Mouse (Mus musculus) small intestine, adult 2 months (tissue): ENCODE data around the gene Col4a2. TPM values are rescaled to one million over a fixed set of nuclear protein-coding genes. Genes with fewer than 3 reads are reported as not detected.

Experiments used
- H3K27ac ChIP-seq: fragments of 200-500 bp; 2 replicates; pipeline ENCODE4 v1.5.1; 2012; ENCODE audit warnings: low read depth, low read length, control low read depth, inconsistent platforms; ENCODE audit not compliant: insufficient read depth
- H3K27me3 ChIP-seq: fragments of 200-500 bp; 2 replicates; pipeline ENCODE4 v1.6.1; 2012; ENCODE audit warnings: mild to moderate bottlenecking, moderate library complexity, low read length, inconsistent platforms; ENCODE audit not compliant: control insufficient read depth, insufficient read depth
- H3K36me3 ChIP-seq: fragments of 200-500 bp; 2 replicates; pipeline ENCODE4 v1.6.1; 2012; ENCODE audit warnings: mild to moderate bottlenecking, low read length, control low read depth, inconsistent platforms; ENCODE audit not compliant: control insufficient read depth, insufficient read depth
- H3K4me1 ChIP-seq: fragments of 200-500 bp; 2 replicates; pipeline ENCODE4 v1.6.1; 2012; ENCODE audit warnings: low read length, inconsistent platforms, mixed read lengths; ENCODE audit not compliant: control insufficient read depth, insufficient read depth, insufficient read length
- H3K4me3 ChIP-seq: fragments of 200-500 bp; 2 replicates; pipeline ENCODE4 v1.5.1; 2012; ENCODE audit warnings: low read depth, mild to moderate bottlenecking, control low read depth, inconsistent platforms, low read length, moderate library complexity
- CTCF ChIP-seq: fragments of 200-500 bp; IDR thresholded peaks from 2 replicates; pipeline ENCODE4 v1.5.1; 2012; ENCODE audit warnings: low read depth, mild to moderate bottlenecking, control low read depth, inconsistent platforms, low read length, moderate library complexity, mixed read lengths; ENCODE audit not compliant: insufficient replicate concordance, insufficient read length; ENCODE audit errors: extremely low read depth
- POLR2A ChIP-seq: fragments of 200-500 bp; IDR thresholded peaks from 2 replicates; pipeline ENCODE4 v1.6.1; 2012; ENCODE audit warnings: low read depth, mild to moderate bottlenecking, control low read depth, inconsistent platforms, low read length, moderate library complexity
- WGBS: fragments of 180-500 bp; shearing (Covaris S2); methylation state at CpG from one replicate; pipeline ENCODE4 v1.1.7; 2018; 5-methylcytosine and 5-hydroxymethylcytosine counted together
- polyA plus RNA-seq: library from polyadenylated mRNA; depleted of rRNA; stranded (reverse); fragments of >200 nt; gene quantifications from 2 replicates; pipeline ENCODE4 v1.2.3, GENCODE M21; 2012

Gene Col4a2
- polyA plus RNA-seq, 1 experiment, result 35.6 TPM

- Histone ChIP-seq H3K4me3 (no peak overlapping the region), H3K4me1 (no peaks in the 10 kb centered on the region; the same call in 1 of the 2 replicates), H3K27me3 (peaks cover 3% of the 10 kb centered on the region; the same call in 1 of the 2 replicates), H3K27ac (no peak overlapping the region), H3K36me3 (no peaks in the 10 kb centered on the region)
- 72% methylated on average over 7 of the region's 7 CpGs for WGBS
- TF ChIP-seq POLR2A (no peak), CTCF (no peak)
Measured at GRCm38 (mm10) chr8:11307451-11307850, 5.2 kb upstream of the Col4a2 start.

- no peak for TF ChIP-seq CTCF
- TF ChIP-seq POLR2A, result no peak
- Histone ChIP-seq H3K27me3 (peaks cover 10% of the 10 kb centered on the region; the same call in 1 of the 2 replicates), H3K27ac (no peak overlapping the region), H3K4me1 (no peaks in the 10 kb centered on the region; the same call in 1 of the 2 replicates), H3K4me3 (no peak overlapping the region), H3K36me3 (no peaks in the 10 kb centered on the region)
- WGBS, result 48% methylated on average over 7 of the region's 7 CpGs
Measured at GRCm38 (mm10) chr8:11308570-11308998, 4.0 kb upstream of the Col4a2 start.

GRCm38 (mm10) chr8:11309226-11309625, 3.4 kb upstream of the Col4a2 start:
- H3K36me3 ChIP-seq, result no peaks in the 10 kb centered on the region
- H3K4me1 ChIP-seq, result no peaks in the 10 kb centered on the region; the same call in 1 of the 2 replicates
- H3K4me3 ChIP-seq, result no peak overlapping the region
- peak overlapping the region; percentile 21; the same call in 1 of the 2 replicates for H3K27ac ChIP-seq
- 27% methylated on average over 5 of the region's 5 CpGs for WGBS
- TF ChIP-seq CTCF (no peak), POLR2A (no peak)
- H3K27me3 ChIP-seq, result peaks cover 10% of the 10 kb centered on the region; the same call in 1 of the 2 replicates

GRCm38 (mm10) chr8:11310049-11310448, 2.6 kb upstream of the Col4a2 start:
- 52% methylated on average over 2 of the region's 2 CpGs for WGBS
- Histone ChIP-seq H3K27me3 (peaks cover 10% of the 10 kb centered on the region; the same call in 1 of the 2 replicates), H3K4me3 (no peak overlapping the region), H3K36me3 (no peaks in the 10 kb centered on the region), H3K4me1 (no peaks in the 10 kb centered on the region; the same call in 1 of the 2 replicates), H3K27ac (peak overlapping the region; percentile 12; the same call in 1 of the 2 replicates)
- TF ChIP-seq CTCF, result no peak
- TF ChIP-seq POLR2A, result no peak

- Histone ChIP-seq H3K4me1 (no peaks in the 10 kb centered on the region; the same call in 1 of the 2 replicates), H3K36me3 (no peaks in the 10 kb centered on the region), H3K27me3 (peaks cover 10% of the 10 kb centered on the region; the same call in 1 of the 2 replicates), H3K4me3 (peak overlapping the region; percentile 80), H3K27ac (peak overlapping the region; percentile 89)
- WGBS, result 8% methylated on average over 34 of the region's 34 CpGs
- no peak for TF ChIP-seq CTCF
- no peak for TF ChIP-seq POLR2A
Measured at GRCm38 (mm10) chr8:11311681-11312348, 790 bp upstream of the Col4a2 start.

- peaks cover 10% of the 10 kb centered on the region; the same call in 1 of the 2 replicates for H3K27me3 ChIP-seq
- peak overlapping the region; percentile 80 for H3K4me3 ChIP-seq
- H3K4me1 ChIP-seq, result no peaks in the 10 kb centered on the region; the same call in 1 of the 2 replicates
- peak overlapping the region; percentile 89 for H3K27ac ChIP-seq
- 12% methylated on average over 45 of the region's 45 CpGs for WGBS
- H3K36me3 ChIP-seq, result no peaks in the 10 kb centered on the region
- TF ChIP-seq POLR2A (no peak), CTCF (no peak)
Measured at GRCm38 (mm10) chr8:11313176-11314111, 839 bp downstream of the Col4a2 start.
